Mouse (Mus musculus) layer of hippocampus, adult 18-20 months (tissue): ENCODE results near the gene Nhp2. TPM values are rescaled to one million over a fixed set of nuclear protein-coding genes. Genes with fewer than 3 reads are reported as not detected.
"Not testable (repeated sequence)": the region's sequence is repeated elsewhere in the genome, so short reads cannot be mapped to it uniquely, and the experiment has no call there.

Experiments used
- DNase-seq, 2 experiments: peaks; one replicate each; pipeline ENCODE4 v3.0.0; 2022; ENCODE audit warnings: low spot score in 2 of 2
- total RNA-seq, 2 experiments: library from RNA; stranded (reverse); gene quantifications; 2 replicates each; pipeline ENCODE4 v1.2.3; 2021

The Nhp2 gene
- total RNA-seq, 2 experiments from 2014 or later = 41.5 to 46.1 TPM

- no peak for DNase-seq
These were observed 34.2 kb downstream of the Nhp2 start for GRCm38 (mm10) chr11:51653736-51654135.

- DNase-seq = no peak
These were observed 35.4 kb downstream of the Nhp2 start for GRCm38 (mm10) chr11:51654891-51655290.

GRCm38 (mm10) chr11:51656798-51657521 lies 37.4 kb downstream of the Nhp2 start:
- no peak for DNase-seq

GRCm38 (mm10) chr11:51658291-51658690 lies 38.8 kb downstream of the Nhp2 start:
- DNase-seq = no peak

- DNase-seq = no peak
These were observed 39.2 kb downstream of the Nhp2 start for GRCm38 (mm10) chr11:51658705-51659104.

GRCm38 (mm10) chr11:51661867-51662365 lies 42.4 kb downstream of the Nhp2 start:
- DNase-seq = no peak

GRCm38 (mm10) chr11:51662632-51663031 lies 43.1 kb downstream of the Nhp2 start:
- no peak for DNase-seq

GRCm38 (mm10) chr11:51664747-51665146 lies 45.2 kb downstream of the Nhp2 start:
- not testable (repeated sequence) for DNase-seq

- no peak for DNase-seq
These were observed 51.3 kb downstream of the Nhp2 start for GRCm38 (mm10) chr11:51670846-51671245.

GRCm38 (mm10) chr11:51671376-51671775 lies 51.8 kb downstream of the Nhp2 start:
- no peak for DNase-seq

GRCm38 (mm10) chr11:51673291-51673690 lies 53.8 kb downstream of the Nhp2 start:
- no peak for DNase-seq

Other genes with a start within 250 kb of the Nhp2 start
- gene Phykpl, start 35.0 kb upstream of the Nhp2 start, total RNA-seq = 1 to 10 TPM; 5.4 to 6.5 TPM
- gene Hnrnpab, start 12.9 kb upstream of the Nhp2 start, total RNA-seq = 100 to 1,000 TPM; 149 to 157 TPM
- 10 to 100 TPM; 54.3 to 63.1 TPM for gene Rmnd5b, start 16.2 kb downstream of the Nhp2 start, total RNA-seq
- 10 to 100 TPM; 14.5 to 18.4 TPM for gene N4bp3, start 31.1 kb downstream of the Nhp2 start, total RNA-seq
- 1 to 10 TPM; 1.4 to 1.9 TPM for gene D930048N14Rik, start 31.2 kb downstream of the Nhp2 start, total RNA-seq
- 10 to 100 TPM; 36.9 to 43.3 TPM for gene 0610009B22Rik, start 69.1 kb downstream of the Nhp2 start, total RNA-seq
- 10 to 100 TPM; 17.8 to 19.4 TPM for gene Sec24a, start 143.9 kb downstream of the Nhp2 start, total RNA-seq
- 10 to 100 TPM; 64.5 to 65.9 TPM for gene Sar1b, start 144.0 kb downstream of the Nhp2 start, total RNA-seq
- gene Jade2, start 237.9 kb downstream of the Nhp2 start, total RNA-seq = 10 to 100 TPM; 54.5 to 60.0 TPM